Mouse (Mus musculus) forebrain, embryonic 10.5 days (tissue): ENCODE results near the gene Tapbp. TPM values are rescaled to one million over a fixed set of nuclear protein-coding genes. Genes with fewer than 3 reads are reported as not detected.
"Not testable (repeated sequence)": the region's sequence is repeated elsewhere in the genome, so short reads cannot be mapped to it uniquely, and the experiment has no call there.

ENCODE experiments used
- DNase-seq: peaks from one replicate; pipeline ENCODE4 v3.0.0-alpha.2; 2017; ENCODE audit warnings: low spot score; ENCODE audit errors: extremely low spot score
- H3K27ac ChIP-seq: fragments of 300-500 bp; sonication (generic); 2 replicates; pipeline ENCODE4 v1.5.1; 2016; ENCODE audit warnings: mild to moderate bottlenecking
- H3K27me3 ChIP-seq: fragments of 300-500 bp; sonication (generic); 2 replicates; pipeline ENCODE4 v1.6.1; 2016; ENCODE audit warnings: mild to moderate bottlenecking; ENCODE audit not compliant: poor library complexity, severe bottlenecking
- H3K36me3 ChIP-seq: fragments of 300-500 bp; sonication (generic); replicated peaks from 2 replicates; pipeline ENCODE4 v1.6.1; 2016; ENCODE audit warnings: mild to moderate bottlenecking, moderate library complexity
- H3K4me1 ChIP-seq: fragments of 300-500 bp; sonication (generic); 2 replicates; pipeline ENCODE4 v1.6.1; 2016
- H3K4me3 ChIP-seq: fragments of 300-500 bp; sonication (generic); 2 replicates; pipeline ENCODE4 v1.5.1; 2016; ENCODE audit warnings: mild to moderate bottlenecking, moderate library complexity
- H3K9me3 ChIP-seq: fragments of 300-500 bp; sonication (generic); 2 replicates; pipeline ENCODE4 v1.6.1; 2016; ENCODE audit warnings: mild to moderate bottlenecking, moderate library complexity
- WGBS: fragments of 180-500 bp; shearing (Covaris S2); methylation state at CpG from one replicate; pipeline ENCODE4 v1.1.7; 2016; 5-methylcytosine and 5-hydroxymethylcytosine counted together
- polyA plus RNA-seq: library from polyadenylated mRNA; unstranded; fragments of >200 nt; fragmentation: Nextera tagmentation; extraction: Ambion mirVana; gene quantifications from 2 replicates; pipeline ENCODE4 v1.2.1, GENCODE M21; 2016

Tapbp gene
- 14.1 TPM in 2 replicates for polyA plus RNA-seq

DNA sequence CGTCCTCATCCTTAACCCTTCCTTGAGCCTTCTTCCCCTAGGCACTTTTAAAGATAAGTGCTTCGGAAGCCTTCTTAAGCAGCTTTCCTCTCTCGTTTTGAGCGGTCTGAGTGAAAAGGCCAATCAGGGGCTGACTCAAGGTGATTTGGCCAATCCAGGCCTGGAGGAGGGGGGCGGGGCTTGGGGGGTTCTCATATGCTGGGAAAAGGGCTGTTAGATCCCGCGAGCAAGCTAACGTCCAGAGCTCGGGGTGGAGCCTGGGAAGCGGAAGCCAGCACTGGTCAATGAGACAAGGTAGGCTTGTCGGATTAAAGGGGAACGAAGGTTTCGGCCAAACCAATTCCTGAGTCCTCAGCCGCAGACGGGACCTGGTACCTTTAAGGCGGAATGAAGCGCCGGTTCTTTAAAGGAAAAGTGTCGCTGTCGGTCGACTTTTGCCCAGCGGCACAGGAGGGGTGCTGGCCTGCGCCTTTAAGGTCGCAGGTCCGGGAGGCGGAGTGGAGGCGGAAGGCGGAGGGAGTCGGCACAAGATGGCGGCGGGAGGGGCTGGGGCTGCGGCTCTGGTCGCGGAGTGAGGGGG, at the start of gene Tapbp, which contains the start of gene Zbtb22:
Gene Tapbp, plus strand, starts transcription at position 229 of the 580 bp plus-strand sequence.
Gene Zbtb22, plus strand, starts transcription at position 234 of the 580 bp plus-strand sequence.
- H3K4me1 ChIP-seq, result peaks cover 82% of the 10 kb centered on the region
- peak; percentile 98 for DNase-seq
- H3K27ac ChIP-seq, result peak within 1 kb of the TSS; percentile 95
- H3K4me3 ChIP-seq, result peak within 1 kb of the TSS; percentile 76
- H3K9me3 ChIP-seq, result no peaks in the 10 kb centered on the region; the same call in 1 of the 2 replicates
- 0% methylated on average over 34 of the region's 34 CpGs for WGBS
- H3K27me3 ChIP-seq, result peaks cover 15% of the 10 kb centered on the region
- peaks cover 64% of the 10 kb centered on the region for H3K36me3 ChIP-seq

DNA sequence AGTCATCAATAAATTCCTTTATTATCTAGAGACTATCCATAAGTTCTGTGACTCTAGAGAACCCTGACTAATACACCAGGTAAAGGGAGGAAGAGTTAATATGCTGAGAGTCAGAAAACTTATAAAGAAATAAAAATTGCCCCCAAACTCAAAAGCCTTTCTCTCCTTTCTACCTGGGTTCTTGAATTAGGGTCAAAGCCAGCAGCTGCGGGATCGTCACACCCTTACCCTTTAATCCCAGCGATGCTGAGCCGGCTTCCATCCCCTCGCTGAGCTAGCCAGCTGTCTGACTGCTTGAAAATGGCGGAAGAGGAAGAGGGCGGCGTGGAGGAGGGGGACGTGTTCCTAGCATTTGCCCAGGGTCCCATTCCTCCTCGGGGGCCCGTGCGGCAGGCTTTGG, 42.2 kb upstream of the Tapbp start, which contains the start of gene Gm7029:
Gene Gm7029, plus strand, starts transcription at position 301 of the 400 bp plus-strand sequence.
- WGBS, result 88% methylated on average over 7 of the region's 12 CpGs
- not testable (repeated sequence) for H3K4me3 ChIP-seq, H3K27ac ChIP-seq, DNase-seq, H3K27me3 ChIP-seq, H3K9me3 ChIP-seq, H3K4me1 ChIP-seq
- peaks cover 42% of the 10 kb centered on the region for H3K36me3 ChIP-seq

DNA sequence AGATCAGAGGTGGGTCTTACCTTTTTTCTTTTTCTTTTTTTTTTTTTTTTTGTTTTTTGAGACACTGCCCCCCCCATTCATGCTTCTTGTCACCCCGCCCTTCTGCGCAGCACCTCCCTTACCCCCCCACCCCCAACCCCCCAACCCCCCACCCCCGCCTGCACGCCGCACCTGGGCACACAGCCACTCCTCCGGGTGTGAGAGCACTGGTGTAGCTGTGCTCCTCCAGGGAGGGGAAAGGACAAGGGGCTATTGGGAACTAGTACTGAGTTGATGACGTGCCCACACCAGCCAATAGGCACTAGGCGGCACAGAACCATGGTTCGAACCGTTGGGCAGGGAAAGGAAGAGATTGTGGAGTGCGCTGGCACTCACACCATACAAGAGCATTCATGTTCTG, 41.3 kb upstream of the Tapbp start:
- Histone ChIP-seq H3K4me1 (no peaks in the 10 kb centered on the region), H3K4me3 (no peak overlapping the region), H3K36me3 (peaks cover 50% of the 10 kb centered on the region), H3K27ac (no peak overlapping the region), H3K9me3 (no peaks in the 10 kb centered on the region), H3K27me3 (no peaks in the 10 kb centered on the region)
- no peak for DNase-seq
- WGBS, result 85% methylated on average over 11 of the region's 11 CpGs

DNA sequence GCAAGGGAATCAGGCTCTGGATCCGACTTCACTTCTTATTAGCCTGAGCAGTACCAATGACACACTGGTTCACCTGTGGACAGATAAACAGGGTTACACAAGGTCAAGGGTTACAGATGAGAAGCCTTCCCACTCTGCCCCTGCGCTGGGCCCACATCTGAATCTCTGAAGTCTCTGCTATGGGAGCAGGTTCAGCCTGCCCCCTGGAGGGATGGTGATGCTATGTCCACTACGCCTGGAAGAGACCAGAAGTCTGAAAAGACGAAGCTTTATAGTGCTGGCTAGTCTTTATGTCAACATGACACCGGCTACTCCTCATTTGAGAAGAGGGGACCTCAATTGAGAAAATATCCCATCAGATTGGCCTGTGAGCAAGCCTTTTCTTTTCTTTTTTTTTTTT, 39.9 kb upstream of the Tapbp start:
- not testable (repeated sequence) for DNase-seq, H3K27me3 ChIP-seq

DNA sequence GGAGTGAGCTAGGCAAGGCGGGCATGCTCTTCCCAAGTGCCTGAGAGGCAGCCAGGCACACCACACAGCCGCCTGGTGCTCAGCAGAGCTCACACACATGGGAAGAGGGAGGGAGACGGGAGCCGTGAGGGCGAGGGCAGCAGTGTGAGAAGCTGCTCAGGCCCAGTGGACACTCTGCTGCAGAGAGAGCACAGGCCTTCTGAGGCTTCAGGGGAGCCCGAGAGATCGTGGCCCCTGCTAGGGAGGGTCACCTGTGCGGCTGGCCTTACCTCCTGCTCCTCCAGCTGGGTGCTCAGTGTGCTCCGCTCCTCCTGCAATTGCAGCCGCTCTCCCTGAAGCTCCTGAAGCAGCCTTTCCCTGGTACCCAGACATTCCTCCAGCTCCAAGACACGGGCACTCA, 31.4 kb upstream of the Tapbp start:
- not testable (repeated sequence) for H3K27ac ChIP-seq, H3K4me3 ChIP-seq, DNase-seq, H3K9me3 ChIP-seq, H3K27me3 ChIP-seq
- WGBS, result 90% methylated on average over 10 of the region's 11 CpGs
- Histone ChIP-seq H3K36me3 (peaks cover 77% of the 10 kb centered on the region), H3K4me1 (peaks cover 19% of the 10 kb centered on the region)

More for the DNA sequence above, 39.9 kb upstream of the Tapbp start:
- not testable (repeated sequence) for H3K4me3 ChIP-seq, H3K4me1 ChIP-seq, H3K27ac ChIP-seq, H3K9me3 ChIP-seq
- WGBS, result 81% methylated on average over 5 of the region's 5 CpGs
- H3K36me3 ChIP-seq, result peaks cover 63% of the 10 kb centered on the region

DNA sequence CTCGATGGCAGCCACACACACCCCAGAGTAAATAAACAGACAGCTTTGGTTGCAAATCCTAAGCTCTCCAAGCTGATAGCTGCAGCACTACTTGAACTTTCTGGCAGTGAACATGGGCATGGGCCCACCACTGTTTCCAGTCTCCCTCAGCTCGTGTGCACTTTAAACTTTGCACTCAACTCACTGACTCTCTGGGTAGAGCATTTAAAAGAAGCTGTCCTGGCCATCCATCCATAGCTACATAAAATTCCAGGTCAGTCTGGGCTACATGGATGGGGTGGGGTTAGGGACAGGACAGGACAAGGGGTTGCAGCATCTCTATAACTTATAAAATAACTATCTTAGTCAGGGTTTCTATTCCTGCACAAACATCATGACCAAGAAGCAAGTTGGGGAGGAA, 27.9 kb upstream of the Tapbp start:
- 88% methylated on average over 2 of the region's 2 CpGs for WGBS
- H3K36me3 ChIP-seq, result peaks cover 43% of the 10 kb centered on the region
- H3K9me3 ChIP-seq, result not testable (repeated sequence)

DNA sequence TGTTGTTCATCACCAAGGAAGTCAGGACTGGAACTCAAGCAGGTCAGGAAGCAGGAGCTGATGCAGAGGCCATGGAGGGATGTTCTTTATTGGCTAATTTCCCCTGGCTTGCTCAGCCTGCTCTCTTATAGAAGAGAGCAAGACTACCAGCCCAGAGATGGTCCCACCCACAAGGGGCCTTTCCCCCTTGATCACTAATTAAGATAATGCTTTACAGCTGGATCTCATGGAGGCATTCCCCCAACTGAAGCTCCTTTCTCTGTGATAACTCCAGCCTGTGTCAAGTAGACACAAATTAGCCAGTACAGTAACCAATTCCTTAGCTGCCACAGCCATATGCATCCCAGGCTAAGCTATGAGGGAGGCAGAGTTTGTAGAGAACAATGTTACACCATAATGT, 27.5 kb upstream of the Tapbp start:
- H3K4me1 ChIP-seq, result peaks cover 21% of the 10 kb centered on the region
- DNase-seq, result not testable (repeated sequence)
- H3K36me3 ChIP-seq, result peaks cover 39% of the 10 kb centered on the region

More for the DNA sequence above, 27.9 kb upstream of the Tapbp start:
- DNase-seq, H3K27ac ChIP-seq, H3K27me3 ChIP-seq: not testable (repeated sequence)
- Histone ChIP-seq H3K4me3 (peak overlapping the region; percentile 67; the same call in 1 of the 2 replicates), H3K4me1 (peaks cover 21% of the 10 kb centered on the region)

DNA sequence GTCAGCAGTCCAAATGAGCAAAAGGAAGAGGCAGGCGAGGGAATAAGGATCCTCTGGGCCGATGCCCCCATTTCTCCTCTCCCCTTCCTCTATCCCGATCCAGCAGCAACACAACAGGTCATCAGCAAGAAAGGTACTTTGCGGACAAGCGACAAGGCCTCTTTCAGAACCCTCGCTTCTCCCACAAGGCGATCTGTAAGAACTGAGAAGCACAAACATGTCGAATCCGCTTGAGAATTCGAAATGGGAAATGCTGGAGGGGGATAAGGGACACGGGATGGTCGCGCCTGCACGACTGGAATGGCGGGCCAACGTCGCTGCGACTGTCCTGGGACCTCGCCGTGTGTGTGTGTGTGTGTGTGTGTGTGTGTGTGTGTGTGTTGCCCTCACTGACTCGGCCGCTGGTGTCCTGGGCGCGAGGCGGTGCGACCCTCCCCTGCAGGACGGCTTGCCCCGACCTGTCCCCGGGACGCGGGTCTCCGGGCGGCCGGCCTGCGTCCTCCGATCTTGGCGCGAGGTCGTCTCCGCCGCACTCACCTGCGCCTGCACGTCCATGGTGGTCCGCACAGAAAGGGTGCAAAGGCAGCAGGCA, 25.7 kb upstream of the Tapbp start:
- not testable (repeated sequence) for H3K27me3 ChIP-seq, H3K9me3 ChIP-seq
- Histone ChIP-seq H3K4me3 (peak overlapping the region; percentile 67), H3K27ac (peak overlapping the region; percentile 93), H3K36me3 (peaks cover 21% of the 10 kb centered on the region), H3K4me1 (peaks cover 21% of the 10 kb centered on the region)
- DNase-seq, result peak; percentile 23
- whole genome bisulfite sequencing, result under 1% methylated on average over 44 of the region's 44 CpGs

More for the DNA sequence above, 27.5 kb upstream of the Tapbp start:
- not testable (repeated sequence) for H3K27ac ChIP-seq, H3K27me3 ChIP-seq, H3K9me3 ChIP-seq
- H3K4me3 ChIP-seq, result peak overlapping the region; percentile 67; the same call in 1 of the 2 replicates

DNA sequence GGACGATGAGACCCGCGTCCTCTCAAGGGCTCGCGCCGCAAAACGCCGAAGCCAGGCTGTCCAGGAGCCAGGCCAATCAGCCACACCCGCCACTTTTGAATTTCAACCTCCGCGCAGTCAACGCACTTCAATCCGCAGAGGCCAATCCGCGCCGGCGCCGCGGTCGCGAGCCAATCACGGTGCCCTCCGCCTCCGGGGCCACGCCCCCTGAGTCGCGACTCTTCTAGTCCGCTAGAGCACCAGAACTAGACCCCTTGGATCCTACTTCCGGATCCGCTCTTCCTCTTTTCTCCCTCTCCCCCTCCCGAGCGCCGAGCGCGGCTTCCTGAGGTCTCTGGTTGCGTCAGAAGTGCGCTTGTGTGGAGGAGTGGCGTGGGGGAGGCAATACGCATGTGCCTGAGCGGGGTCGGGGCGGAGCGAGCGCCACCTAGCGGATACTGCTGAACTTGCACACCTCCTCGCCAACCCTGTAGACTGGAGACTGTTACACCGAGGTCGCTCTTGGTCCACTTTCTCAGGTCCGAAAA, 25.1 kb upstream of the Tapbp start, which contains the start of gene Kifc1:
Gene Kifc1, minus strand, starts transcription at position 129 of the 527 bp plus-strand sequence.
- peak; percentile 100 for DNase-seq
- Histone ChIP-seq H3K4me3 (peak within 1 kb of the TSS; percentile 67), H3K27ac (peak within 1 kb of the TSS; percentile 93), H3K27me3 (no peaks in the 10 kb centered on the region), H3K4me1 (peaks cover 21% of the 10 kb centered on the region), H3K9me3 (no peaks in the 10 kb centered on the region), H3K36me3 (peaks cover 15% of the 10 kb centered on the region)
- under 1% methylated on average over 49 of the region's 49 CpGs for WGBS

DNA sequence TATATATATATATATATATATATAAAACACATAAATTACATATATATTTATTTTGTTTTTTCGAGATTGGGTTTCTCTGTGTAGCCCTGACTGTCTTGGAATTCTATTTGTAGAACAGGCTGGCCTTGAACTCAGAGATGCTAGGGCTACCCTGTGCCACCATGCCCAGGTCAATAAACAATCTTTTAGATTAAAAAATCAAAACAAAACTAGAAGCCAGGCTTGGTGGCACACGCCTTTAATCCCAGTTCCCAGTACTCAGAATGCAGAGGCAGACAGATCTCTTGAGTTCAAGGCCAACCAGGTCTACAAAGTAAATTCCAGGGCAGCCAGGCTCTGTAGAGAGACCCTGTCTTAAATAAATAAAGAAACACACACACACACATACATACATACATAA, 24.3 kb upstream of the Tapbp start:
- WGBS, result 81% methylated on average over 2 of the region's 2 CpGs
- Histone ChIP-seq H3K27me3 (no peaks in the 10 kb centered on the region), H3K27ac (no peak overlapping the region), H3K36me3 (peaks cover 8% of the 10 kb centered on the region), H3K9me3 (no peaks in the 10 kb centered on the region), H3K4me3 (no peak overlapping the region), H3K4me1 (peaks cover 21% of the 10 kb centered on the region)
- no peak for DNase-seq

DNA sequence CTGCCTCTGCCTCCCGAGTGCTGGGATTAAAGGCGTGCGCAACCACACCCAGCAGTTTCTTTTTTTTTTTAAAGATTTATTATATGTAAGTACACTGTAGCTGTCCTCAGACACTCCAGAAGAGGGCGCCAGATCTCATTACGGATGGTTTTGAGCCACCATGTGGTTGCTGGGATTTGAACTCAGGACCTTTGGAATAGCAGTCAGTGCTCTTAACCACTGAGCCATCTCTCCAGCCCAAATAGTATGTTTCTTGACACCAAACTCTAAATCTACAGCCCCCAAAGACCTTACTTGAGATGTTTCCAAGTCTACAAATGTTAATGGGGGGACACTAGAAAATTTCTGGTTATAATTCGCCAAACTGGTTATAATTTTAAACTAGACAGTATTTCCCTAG, 23.8 kb upstream of the Tapbp start:
- H3K27me3 ChIP-seq, DNase-seq, H3K9me3 ChIP-seq, H3K27ac ChIP-seq, H3K4me3 ChIP-seq, H3K36me3 ChIP-seq: not testable (repeated sequence)
- WGBS, result 66% methylated on average over 6 of the region's 6 CpGs
- peaks cover 21% of the 10 kb centered on the region for H3K4me1 ChIP-seq

DNA sequence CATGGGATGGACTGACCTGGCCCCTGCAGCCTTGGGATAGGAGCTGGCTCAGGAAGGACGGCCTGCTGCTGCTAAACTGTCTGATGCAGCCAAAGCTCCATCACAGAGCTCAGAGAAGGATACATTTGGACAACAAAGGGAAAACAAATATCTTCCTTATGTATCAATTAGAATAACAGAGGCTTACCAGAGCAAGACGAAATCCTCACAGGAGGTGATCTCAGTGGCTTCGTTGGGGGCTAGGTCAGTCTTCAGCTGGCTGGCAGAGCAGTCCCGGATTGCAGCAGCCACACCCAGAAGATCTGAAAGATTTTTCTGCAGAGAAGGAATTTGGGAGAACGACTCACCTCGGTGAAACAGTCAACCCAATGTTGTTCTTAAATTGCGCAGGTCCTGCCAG, 23.3 kb upstream of the Tapbp start:
- H3K9me3 ChIP-seq, result no peaks in the 10 kb centered on the region
- H3K27ac ChIP-seq, result no peak overlapping the region
- peaks cover 20% of the 10 kb centered on the region for H3K4me1 ChIP-seq
- WGBS, result 28% methylated on average over 7 of the region's 7 CpGs
- no peaks in the 10 kb centered on the region; the same call in 1 of the 2 replicates for H3K36me3 ChIP-seq
- no peak overlapping the region for H3K4me3 ChIP-seq
- H3K27me3 ChIP-seq, result no peaks in the 10 kb centered on the region
- no peak for DNase-seq

DNA sequence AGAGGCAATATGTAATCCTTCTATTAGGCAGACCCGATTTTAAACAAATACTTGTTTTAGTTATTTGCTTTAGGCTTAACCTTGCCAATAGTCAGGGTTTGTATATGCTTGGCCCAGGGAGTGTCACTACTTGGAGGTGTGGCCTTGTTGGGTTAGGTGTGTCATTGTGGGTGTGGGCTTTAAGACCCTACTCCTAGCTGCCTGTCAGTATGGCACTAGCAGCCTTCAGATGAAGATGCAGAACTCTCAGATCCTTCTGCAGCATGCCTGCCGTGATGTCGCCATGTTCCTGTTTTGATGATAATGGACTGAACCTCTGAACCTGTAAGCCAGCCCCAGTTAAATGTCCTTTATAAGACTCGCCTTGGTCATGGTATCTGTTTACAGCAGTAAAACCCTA, 22.7 kb upstream of the Tapbp start:
- DNase-seq, H3K27ac ChIP-seq, H3K36me3 ChIP-seq, H3K4me3 ChIP-seq, H3K9me3 ChIP-seq, H3K27me3 ChIP-seq: not testable (repeated sequence)
- H3K4me1 ChIP-seq, result peaks cover 14% of the 10 kb centered on the region
- WGBS, result 82% methylated on average over 4 of the region's 4 CpGs
